Mouse (Mus musculus) liver, embryonic 16.5 days (tissue): ENCODE data around the gene Cib1. TPM values are rescaled to one million over a fixed set of nuclear protein-coding genes. Genes with fewer than 3 reads are reported as not detected.

Experiments used
- ATAC-seq: fragments of 200-750 bp; cut with Nextera tagmentation; 2 replicates; pipeline ENCODE4 v1.8.0; 2017; ENCODE audit warnings: low read depth, mild to moderate bottlenecking, moderate number of reproducible peaks, moderate library complexity
- H3K27ac ChIP-seq: fragments of 300-500 bp; sonication (generic); 2 replicates; pipeline ENCODE4 v1.5.1; 2014; ENCODE audit warnings: mild to moderate bottlenecking, low read length
- H3K27me3 ChIP-seq: fragments of 300-500 bp; sonication (generic); 2 replicates; pipeline ENCODE4 v1.6.1; 2014; ENCODE audit warnings: low read depth, low read length, mixed read lengths; ENCODE audit not compliant: control insufficient read depth, insufficient read depth
- H3K36me3 ChIP-seq: fragments of 300-500 bp; sonication (generic); 2 replicates; pipeline ENCODE4 v1.6.1; 2014; ENCODE audit warnings: mild to moderate bottlenecking; ENCODE audit not compliant: control insufficient read depth, insufficient read depth
- H3K4me1 ChIP-seq: fragments of 300-500 bp; sonication (generic); 2 replicates; pipeline ENCODE4 v1.6.1; 2014; ENCODE audit warnings: low read depth, low read length, mixed read lengths; ENCODE audit not compliant: control insufficient read depth
- H3K4me2 ChIP-seq: fragments of 300-500 bp; sonication (generic); 2 replicates; pipeline ENCODE4 v1.6.1; 2014; ENCODE audit warnings: low read depth, low read length, mixed read lengths
- H3K4me3 ChIP-seq: fragments of 300-500 bp; sonication (generic); 2 replicates; pipeline ENCODE4 v1.5.1; 2014; ENCODE audit warnings: low read depth, mild to moderate bottlenecking, low read length
- H3K9ac ChIP-seq: fragments of 300-500 bp; sonication (generic); 2 replicates; pipeline ENCODE4 v1.6.1; 2014; ENCODE audit warnings: low read depth, low read length
- H3K9me3 ChIP-seq: fragments of 300-500 bp; sonication (generic); replicated peaks from 2 replicates; pipeline ENCODE4 v1.6.1; 2016; ENCODE audit warnings: low read length; ENCODE audit not compliant: control insufficient read depth
- WGBS: fragments of 180-500 bp; shearing (Covaris S2); extraction: QIAGEN DNeasy Blood & Tissue Kit; methylation state at CpG from one replicate; pipeline ENCODE4 v1.1.7; 2014; ENCODE audit not compliant: insufficient replicate concordance; 5-methylcytosine and 5-hydroxymethylcytosine counted together
- polyA plus RNA-seq: library from polyadenylated mRNA; unstranded; fragments of >200 nt; fragmentation: Nextera tagmentation; extraction: Ambion mirVana; gene quantifications from 2 replicates; pipeline ENCODE4 v1.2.1, GENCODE M21; 2015

Cib1 gene
- polyA plus RNA-seq, 1 experiment from 2014 or later: 77.0 TPM

DNA sequence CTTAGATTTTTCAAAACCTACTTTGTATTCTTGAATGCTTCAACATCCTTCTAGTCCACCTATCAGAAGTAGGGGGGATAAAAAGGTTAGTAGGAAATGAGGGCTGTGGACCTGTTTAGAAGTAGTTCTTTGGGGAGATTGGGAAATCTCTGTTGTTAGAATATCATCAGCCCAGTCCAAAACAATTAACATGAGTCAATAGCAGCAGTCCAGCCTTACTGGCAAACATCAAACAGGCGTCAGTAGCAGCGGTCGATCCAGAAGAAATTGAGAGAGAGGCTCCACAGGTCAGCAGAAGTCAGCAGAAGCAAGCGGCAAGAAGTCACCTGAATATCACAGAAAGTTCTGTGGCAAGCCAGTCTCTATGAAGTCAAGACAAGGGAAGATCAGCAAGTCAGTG is 12.2 kb upstream of the Cib1 start:
- Histone ChIP-seq H3K4me1 (peaks cover 7% of the 10 kb centered on the region), H3K27ac (no peak overlapping the region), H3K36me3 (no peaks in the 10 kb centered on the region), H3K9ac (no peak overlapping the region), H3K9me3 (no peaks in the 10 kb centered on the region), H3K4me2 (no peak overlapping the region), H3K27me3 (no peaks in the 10 kb centered on the region), H3K4me3 (no peak overlapping the region)
- 87% methylated on average over 4 of the region's 4 CpGs for WGBS
- ATAC-seq: no peak

- H3K9me3 ChIP-seq: no peaks in the 10 kb centered on the region
- H3K27me3 ChIP-seq: no peaks in the 10 kb centered on the region
- peaks cover 4% of the 10 kb centered on the region for H3K4me1 ChIP-seq
- H3K9ac ChIP-seq: no peak overlapping the region
- no peak overlapping the region for H3K4me2 ChIP-seq
- WGBS: 67% methylated on average over 4 of the region's 4 CpGs
- ATAC-seq: no peak
- H3K36me3 ChIP-seq: no peaks in the 10 kb centered on the region
- H3K4me3 ChIP-seq: no peak overlapping the region
- H3K27ac ChIP-seq: no peak overlapping the region
These were observed 9.0 kb upstream of the Cib1 start for GRCm38 (mm10) chr7:80241661-80242060.

DNA sequence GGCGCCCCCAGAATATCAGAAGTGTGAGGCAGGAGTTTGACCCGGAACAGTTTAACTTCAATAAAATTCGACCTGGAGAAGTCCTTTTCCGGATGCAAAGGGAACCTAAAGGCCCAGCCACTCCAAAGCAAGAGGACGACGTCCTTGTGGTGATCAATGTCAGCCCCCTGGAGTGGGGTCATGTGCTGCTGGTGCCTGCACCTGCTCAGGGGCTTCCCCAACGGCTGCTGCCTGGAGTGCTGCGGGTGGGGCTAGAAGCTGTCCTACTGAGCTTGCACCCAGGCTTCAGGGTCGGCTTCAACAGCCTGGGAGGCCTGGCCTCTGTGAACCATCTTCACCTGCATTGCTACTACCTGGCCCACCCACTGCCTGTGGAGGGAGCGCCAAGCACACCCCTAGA is 5.9 kb upstream of the Cib1 start:
- no peak overlapping the region for H3K4me2 ChIP-seq
- WGBS: 78% methylated on average over 10 of the region's 10 CpGs
- H3K9ac ChIP-seq: no peak overlapping the region
- no peaks in the 10 kb centered on the region for H3K36me3 ChIP-seq
- no peaks in the 10 kb centered on the region for H3K9me3 ChIP-seq
- H3K27me3 ChIP-seq: no peaks in the 10 kb centered on the region
- ATAC-seq: no peak
- peaks cover 3% of the 10 kb centered on the region for H3K4me1 ChIP-seq
- H3K4me3 ChIP-seq: no peak overlapping the region
- no peak overlapping the region for H3K27ac ChIP-seq

GRCm38 (mm10) chr7:80233799-80234198 is 1.2 kb upstream of the Cib1 start:
- ATAC-seq: no peak
- WGBS: 39% methylated on average over 9 of the region's 9 CpGs
- Histone ChIP-seq H3K4me3 (peak overlapping the region; percentile 77), H3K27me3 (no peaks in the 10 kb centered on the region), H3K9me3 (no peaks in the 10 kb centered on the region), H3K27ac (no peak overlapping the region), H3K4me1 (peaks cover 30% of the 10 kb centered on the region), H3K9ac (0 out of 2 replicates have a peak overlapping the region, but pooled peaks have one; percentile 22), H3K36me3 (no peaks in the 10 kb centered on the region), H3K4me2 (peak overlapping the region; percentile 86)

- peak; percentile 28 for ATAC-seq
- Histone ChIP-seq H3K4me2 (peak overlapping the region; percentile 82), H3K9me3 (no peaks in the 10 kb centered on the region), H3K36me3 (peaks cover 6% of the 10 kb centered on the region), H3K4me1 (peaks cover 30% of the 10 kb centered on the region), H3K27me3 (no peaks in the 10 kb centered on the region), H3K27ac (peak overlapping the region; percentile 91), H3K4me3 (peak overlapping the region; percentile 77), H3K9ac (peak overlapping the region; percentile 81)
- under 1% methylated on average over 29 of the region's 29 CpGs for WGBS
These were observed 583 bp downstream of the Cib1 start for GRCm38 (mm10) chr7:80231971-80232488.

GRCm38 (mm10) chr7:80230196-80230595 is 2.4 kb downstream of the Cib1 start:
- Histone ChIP-seq H3K27me3 (no peaks in the 10 kb centered on the region), H3K4me1 (peaks cover 30% of the 10 kb centered on the region), H3K9ac (no peak overlapping the region; the same call in 1 of the 2 replicates), H3K27ac (no peak overlapping the region), H3K36me3 (peaks cover 22% of the 10 kb centered on the region), H3K4me2 (no peak overlapping the region), H3K4me3 (no peak overlapping the region), H3K9me3 (no peaks in the 10 kb centered on the region)
- WGBS: 34% methylated on average over 6 of the region's 6 CpGs
- ATAC-seq: no peak

DNA sequence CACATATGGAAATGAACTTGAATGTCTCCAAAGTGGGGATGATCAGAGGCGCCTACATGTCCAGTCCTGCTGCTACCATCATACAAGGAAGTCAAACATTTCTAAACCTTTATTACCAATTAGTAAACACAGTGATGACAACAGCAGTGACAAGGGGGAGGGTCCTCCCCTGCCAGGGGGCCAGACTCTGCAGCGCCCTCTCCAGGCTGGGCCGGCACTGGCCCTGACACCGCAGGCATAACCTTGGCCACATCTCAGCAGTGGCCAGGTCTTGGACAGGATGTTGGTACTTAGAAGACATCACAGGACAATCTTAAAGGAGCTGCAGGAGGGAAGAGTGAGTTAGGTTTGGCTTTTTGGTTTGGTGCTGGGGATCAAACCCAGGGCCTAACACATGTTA is 5.5 kb downstream of the Cib1 start:
- H3K36me3 ChIP-seq: peaks cover 49% of the 10 kb centered on the region
- no peak overlapping the region for H3K4me3 ChIP-seq
- no peak overlapping the region for H3K9ac ChIP-seq
- WGBS: 91% methylated on average over 4 of the region's 4 CpGs
- H3K27me3 ChIP-seq: no peaks in the 10 kb centered on the region
- ATAC-seq: no peak
- no peak overlapping the region for H3K4me2 ChIP-seq
- no peak overlapping the region for H3K27ac ChIP-seq
- H3K4me1 ChIP-seq: peaks cover 25% of the 10 kb centered on the region
- no peaks in the 10 kb centered on the region for H3K9me3 ChIP-seq

DNA sequence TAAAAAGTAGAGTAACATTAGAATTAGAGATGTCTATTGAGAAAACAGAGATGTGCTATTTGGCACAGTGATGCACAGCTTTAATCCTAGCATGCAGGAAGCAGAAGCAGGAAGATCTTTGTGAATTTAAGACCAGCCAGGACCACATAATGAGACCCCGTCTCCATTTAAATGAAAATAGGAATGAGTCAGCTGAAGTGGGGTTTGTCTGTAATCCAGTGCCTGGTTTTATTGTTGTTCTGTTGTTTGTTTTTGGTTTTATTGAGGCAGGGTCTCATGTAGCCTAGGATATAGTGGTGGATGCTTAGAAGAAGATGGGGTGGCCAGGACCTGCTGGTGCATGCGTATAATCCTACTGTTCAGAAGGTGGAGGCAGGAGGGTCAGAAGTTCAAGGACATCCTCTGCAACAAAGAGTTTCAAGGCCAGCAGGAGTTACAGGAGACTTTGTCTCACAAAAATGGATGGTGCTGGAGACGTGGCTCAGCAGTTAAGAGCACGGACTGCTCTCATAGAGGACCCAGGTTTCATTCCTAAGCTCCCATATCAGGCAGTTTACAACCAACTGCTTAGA is 11.3 kb downstream of the Cib1 start:
- no peaks in the 10 kb centered on the region for H3K9me3 ChIP-seq
- H3K36me3 ChIP-seq: peaks cover 92% of the 10 kb centered on the region
- H3K27ac ChIP-seq: no peak overlapping the region
- H3K4me1 ChIP-seq: no peaks in the 10 kb centered on the region
- 88% methylated on average over 4 of the region's 4 CpGs for WGBS
- no peak overlapping the region for H3K9ac ChIP-seq
- H3K4me3 ChIP-seq: no peak overlapping the region
- no peaks in the 10 kb centered on the region for H3K27me3 ChIP-seq
- H3K4me2 ChIP-seq: no peak overlapping the region
- no peak for ATAC-seq

DNA sequence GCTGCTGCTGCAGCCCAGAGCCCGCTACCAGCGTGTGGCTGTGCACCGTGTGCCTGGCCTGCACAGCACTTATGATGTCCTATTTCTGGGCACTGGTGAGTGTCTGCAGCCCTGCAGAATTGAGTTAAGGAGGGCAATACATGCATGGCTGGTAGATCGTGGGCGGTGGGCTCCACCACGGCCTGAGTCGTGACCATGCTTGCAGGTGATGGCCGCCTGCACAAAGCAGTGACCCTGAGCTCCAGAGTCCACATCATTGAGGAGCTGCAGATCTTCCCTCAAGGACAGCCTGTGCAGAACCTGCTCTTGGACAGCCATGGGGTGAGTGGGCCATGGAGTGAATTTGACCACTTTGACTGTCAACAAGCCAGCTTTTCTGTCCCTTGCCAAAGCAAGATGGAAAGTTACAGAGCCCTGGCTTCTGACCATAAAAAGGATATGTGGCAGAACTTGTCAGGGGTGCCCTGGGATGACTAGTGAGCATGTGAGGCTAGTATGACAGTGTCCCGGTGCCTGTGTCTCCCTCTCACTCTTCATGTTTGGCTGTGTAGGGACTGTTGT is 12.3 kb downstream of the Cib1 start:
- WGBS: 90% methylated on average over 9 of the region's 9 CpGs
- peaks cover 4% of the 10 kb centered on the region for H3K4me1 ChIP-seq
- H3K4me2 ChIP-seq: no peak overlapping the region
- no peak for ATAC-seq
- no peak overlapping the region for H3K4me3 ChIP-seq
- no peaks in the 10 kb centered on the region for H3K9me3 ChIP-seq
- H3K27me3 ChIP-seq: no peaks in the 10 kb centered on the region
- no peak overlapping the region for H3K27ac ChIP-seq
- H3K36me3 ChIP-seq: peaks cover 92% of the 10 kb centered on the region
- H3K9ac ChIP-seq: no peak overlapping the region
